24 mouse cellular contexts compared by ENCODE assay signal in the genomic region with DNA sequence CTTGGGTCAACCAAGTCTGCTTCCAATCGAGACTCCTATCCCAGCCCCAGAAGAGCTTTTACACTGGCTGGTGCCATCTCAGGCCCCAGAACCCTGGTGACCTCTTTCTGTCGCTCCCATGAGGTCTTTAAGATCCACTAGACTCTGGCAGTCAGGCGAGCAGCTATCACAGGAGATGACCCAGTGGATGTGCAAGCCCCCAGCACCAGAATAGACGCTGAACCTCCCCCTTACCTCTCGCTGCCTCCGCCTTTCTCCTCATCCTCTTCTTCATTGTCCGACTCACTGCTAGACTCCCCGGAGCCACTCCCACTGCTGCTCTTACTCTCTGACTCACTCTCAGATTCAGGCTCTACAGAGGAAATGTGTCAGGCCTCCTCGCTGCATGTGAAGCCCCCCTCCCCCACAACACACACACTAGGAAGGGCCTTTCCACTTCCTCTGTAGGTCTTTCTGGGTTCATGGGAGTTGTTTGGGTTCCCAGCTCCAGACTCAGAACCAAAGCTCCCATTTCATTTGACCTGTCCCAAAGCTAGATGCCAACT. TPM values are rescaled to one million over a fixed set of nuclear protein-coding genes. Genes with fewer than 3 reads are reported as not detected.
A peak's percentile ranks its signal among the peaks of the same experiment; 100 is the strongest.
DNase-seq lines count a peak whose midpoint lies in the region; ATAC-seq and TF ChIP-seq lines count a peak whose summit lies in the region.
"Had no signal": no experiment of that assay in that cellular context is flagged by ENCODE, and none has a peak within 500 bp of the region (broad histone marks: within the 10 kb centered on the region; RNA-seq: fewer than 3 reads in every experiment).

No protein-coding gene starts in this region.

- no peak overlapping the region for H3K9ac ChIP-seq in stomach, postnatal 0 days (ENCODE audit: low read length)
- H3K9ac ChIP-seq: embryonic facial prominence, embryonic 13.5 days; forebrain, embryonic 13.5 days; heart, embryonic 15.5 days; hindbrain, embryonic 14.5 days; intestine, embryonic 15.5 days had no signal

- H3K9me3 ChIP-seq in heart, embryonic 10.5 days = no peaks in the 10 kb centered on the region
- H3K9me3 ChIP-seq in stomach, postnatal 0 days (ENCODE audit: control insufficient read depth, low read length) = no peaks in the 10 kb centered on the region
- H3K9me3 ChIP-seq: embryonic facial prominence, embryonic 13.5 days; forebrain, embryonic 13.5 days; heart, embryonic 15.5 days; hindbrain, embryonic 10.5 days; intestine, embryonic 15.5 days had no signal

- TF ChIP-seq CTCF in stomach, postnatal 0 days (IDR thresholded peaks at IDR 0.05; ENCODE audit: low read depth) = no peak

- H3K4me1 ChIP-seq in heart, embryonic 10.5 days = no peaks in the 10 kb centered on the region
- H3K4me1 ChIP-seq in stomach, postnatal 0 days (replicated peaks; ENCODE audit: control insufficient read depth, insufficient read depth) = no peaks in the 10 kb centered on the region
- H3K4me1 ChIP-seq: embryonic facial prominence, embryonic 13.5 days; forebrain, embryonic 13.5 days; heart, embryonic 15.5 days; hindbrain, embryonic 10.5 days; intestine, embryonic 15.5 days had no signal

- peaks cover 45% of the 10 kb centered on the region; the same call in 1 of the 2 replicates for H3K27me3 ChIP-seq in heart, embryonic 10.5 days (ENCODE audit: insufficient read depth, poor library complexity, severe bottlenecking)
- H3K27me3 ChIP-seq in stomach, postnatal 0 days (ENCODE audit: control insufficient read depth, insufficient read depth, low read length) = no peaks in the 10 kb centered on the region
- H3K27me3 ChIP-seq: forebrain, embryonic 13.5 days had no signal

- intact Hi-C loops in heart, postnatal 25 days (cut with DNase I) = no loop called here

- no peak overlapping the region for H3K4me2 ChIP-seq in stomach, postnatal 0 days (replicated peaks; ENCODE audit: low read depth)
- H3K4me2 ChIP-seq: embryonic facial prominence, embryonic 13.5 days; forebrain, embryonic 13.5 days; heart, embryonic 15.5 days; hindbrain, embryonic 14.5 days; intestine, embryonic 15.5 days had no signal

- 63% methylated on average over 9 of the region's 9 CpGs for WGBS in heart, embryonic 10.5 days
- WGBS in stomach, postnatal 0 days = 68% methylated on average over 9 of the region's 9 CpGs

- ATAC-seq in cerebellum, adult (ENCODE audit: insufficient number of reproducible peaks, low FRiP score, low TSS enrichment) = no peak
- ATAC-seq in stomach, postnatal 0 days (ENCODE audit: low FRiP score, low TSS enrichment) = no peak
- ATAC-seq: forebrain, embryonic 13.5 days; intestine, embryonic 15.5 days had no signal

- no peak for TF ChIP-seq EP300 in stomach, postnatal 0 days (optimal IDR thresholded peaks at IDR 0.05)

- no peak overlapping the region for H3K27ac ChIP-seq in heart, embryonic 10.5 days
- H3K27ac ChIP-seq in stomach, postnatal 0 days (replicated peaks) = no peak overlapping the region
- H3K27ac ChIP-seq: embryonic facial prominence, embryonic 13.5 days; forebrain, embryonic 13.5 days; heart, embryonic 15.5 days; hindbrain, embryonic 10.5 days; hindbrain, embryonic 14.5 days; intestine, embryonic 15.5 days had no signal

- H3K4me3 ChIP-seq in heart, embryonic 10.5 days = no peak overlapping the region
- no peak overlapping the region for H3K4me3 ChIP-seq in stomach, postnatal 0 days (ENCODE audit: low read depth, low read length)
- H3K4me3 ChIP-seq: embryonic facial prominence, embryonic 13.5 days; forebrain, embryonic 13.5 days; heart, embryonic 15.5 days; hindbrain, embryonic 10.5 days; intestine, embryonic 15.5 days had no signal

- peak; percentile 1 for DNase-seq in cerebellum, adult 11-12 months
- peak; percentile 67 for DNase-seq in heart, embryonic 10.5 days (ENCODE audit: low spot score)
- no peak for DNase-seq in heart, postnatal 25 days (ENCODE audit: low spot score)
- DNase-seq in testis, postnatal 10 days (ENCODE audit: low spot score) = peak; percentile 27
- no peak for DNase-seq in testis, postnatal 14 days (ENCODE audit: low spot score)
- peak; percentile 2 for DNase-seq in stomach, postnatal 0 days (ENCODE audit: low spot score)
- DNase-seq in thymus, postnatal 36 days = no peak
- DNase-seq: adrenal gland, adult 8-10 months; adrenal gland, postnatal 36 days; cerebellum, adult 18-20 months; cerebellum, adult 9-11 months; cerebellum, postnatal 36 days; gastrocnemius, postnatal 14 days; heart, postnatal 14 days had no signal

- H3K36me3 ChIP-seq in heart, embryonic 10.5 days = 0 out of 2 replicates have a peak, but pooled peaks cover 2% of the 10 kb centered on the region
- H3K36me3 ChIP-seq in stomach, postnatal 0 days (ENCODE audit: control insufficient read depth, insufficient read depth, low read length) = no peaks in the 10 kb centered on the region
- H3K36me3 ChIP-seq: embryonic facial prominence, embryonic 13.5 days; heart, embryonic 15.5 days; intestine, embryonic 15.5 days had no signal

RNA-seq across cellular contexts. Expression of gene Cpeb1, which starts 9.7 kb away (rescaled TPM):
- polyA plus RNA-seq in heart, embryonic 10.5 days (2016; fragmentation: Nextera tagmentation; extraction: Ambion mirVana) = 1.8 and 3.1 TPM in 2 replicates
- 10 to 100 TPM in 1 of 2 experiments, 1 to 10 TPM in 1; 7.0 to 12.3 TPM for total RNA-seq in heart, postnatal 25 days (2021)
- polyA plus RNA-seq in stomach, postnatal 0 days (2015; fragmentation: Nextera tagmentation; extraction: Ambion mirVana) = 0.94 and 1.2 TPM in 2 replicates
- total RNA-seq: CH12.LX; granulocyte monocyte progenitor cell, adult 5-6 weeks had no signal

RNA-seq across cellular contexts. Expression of gene Ap3b2, which starts 28.7 kb away (rescaled TPM):
- 12.9 and 16.8 TPM in 2 replicates for polyA plus RNA-seq in heart, embryonic 10.5 days (2016; fragmentation: Nextera tagmentation; extraction: Ambion mirVana)
- total RNA-seq in heart, postnatal 25 days (2021) = not detected
- polyA plus RNA-seq in stomach, postnatal 0 days (2015; fragmentation: Nextera tagmentation; extraction: Ambion mirVana) = 2.1 and 2.2 TPM in 2 replicates
- total RNA-seq: CH12.LX; granulocyte monocyte progenitor cell, adult 5-6 weeks; heart, postnatal 14 days had no signal

RNA-seq across cellular contexts. Expression of gene BC048679, which starts 33.1 kb away (rescaled TPM):
- polyA plus RNA-seq in heart, embryonic 10.5 days (2016; fragmentation: Nextera tagmentation; extraction: Ambion mirVana) = not detected in 2 replicates
- total RNA-seq in heart, postnatal 25 days (2021) = not detected
- not detected in 2 replicates for polyA plus RNA-seq in stomach, postnatal 0 days (2015; fragmentation: Nextera tagmentation; extraction: Ambion mirVana)
- total RNA-seq: adrenal gland, adult 8-10 months; adrenal gland, postnatal 36 days; CH12.LX; gastrocnemius, postnatal 14 days; granulocyte monocyte progenitor cell, adult 5-6 weeks; heart, postnatal 14 days had no signal
- polyA plus RNA-seq: brain, embryonic 14.5 days; embryonic facial prominence, embryonic 13.5 days; forebrain, embryonic 13.5 days; heart, embryonic 15.5 days; hindbrain, embryonic 14.5 days; intestine, embryonic 15.5 days had no signal

Comparison
In these comparisons a context has a peak if more than half of its experiments do, and no peak if none do; other contexts are left out.
1. DNase-seq: peak in cerebellum, adult 11-12 months (single experiment), heart, embryonic 10.5 days (single experiment), testis, postnatal 10 days (single experiment) and stomach, postnatal 0 days (single experiment); none in heart, postnatal 25 days (single experiment), testis, postnatal 14 days (single experiment) and thymus, postnatal 36 days (0 of 2).